Mouse (Mus musculus): ENCODE measurements around the gene Ccdc36.

The Ccdc36 gene

GRCm38 (mm10) chr9:108428384-108428783 lies at the start of gene Ccdc36:
TSS of gene Ccdc36 (minus strand) at chr9:108428484.
- ATAC-seq (ENCODE audit: insufficient number of reproducible peaks, low FRiP score, low TSS enrichment) = no peak

GRCm38 (mm10) chr9:108474528-108474927 lies 46.2 kb upstream of the Ccdc36 start:
- no peak for ATAC-seq (ENCODE audit: insufficient number of reproducible peaks, low FRiP score, low TSS enrichment)

GRCm38 (mm10) chr9:108469845-108470244 lies 41.6 kb upstream of the Ccdc36 start:
- ATAC-seq (ENCODE audit: insufficient number of reproducible peaks, low FRiP score, low TSS enrichment) = no peak

GRCm38 (mm10) chr9:108469430-108469829 lies 41.1 kb upstream of the Ccdc36 start:
- ATAC-seq (ENCODE audit: insufficient number of reproducible peaks, low FRiP score, low TSS enrichment) = no peak

GRCm38 (mm10) chr9:108466219-108466618 lies 37.9 kb upstream of the Ccdc36 start:
- no peak for ATAC-seq (ENCODE audit: insufficient number of reproducible peaks, low FRiP score, low TSS enrichment)

GRCm38 (mm10) chr9:108463713-108464112 lies 35.4 kb upstream of the Ccdc36 start:
- ATAC-seq (ENCODE audit: insufficient number of reproducible peaks, low FRiP score, low TSS enrichment) = no peak

- ATAC-seq (ENCODE audit: insufficient number of reproducible peaks, low FRiP score, low TSS enrichment) = no peak
These were observed 33.9 kb upstream of the Ccdc36 start for GRCm38 (mm10) chr9:108462192-108462591.

- ATAC-seq (ENCODE audit: insufficient number of reproducible peaks, low FRiP score, low TSS enrichment) = no peak
These were observed 33.4 kb upstream of the Ccdc36 start for GRCm38 (mm10) chr9:108461675-108462074.

GRCm38 (mm10) chr9:108461181-108461631 lies 32.9 kb upstream of the Ccdc36 start, which contains the start of gene Klhdc8b:
TSS of gene Klhdc8b (minus strand) at chr9:108461581.
- no peak for ATAC-seq (ENCODE audit: insufficient number of reproducible peaks, low FRiP score, low TSS enrichment)

GRCm38 (mm10) chr9:108460319-108461178 lies 32.3 kb upstream of the Ccdc36 start, which contains the start of gene Ccdc71:
TSS of gene Ccdc71 (plus strand) at chr9:108460527.
- ATAC-seq (ENCODE audit: insufficient number of reproducible peaks, low FRiP score, low TSS enrichment) = peak; percentile 59; the same call in 1 of the 2 replicates

- no peak for ATAC-seq (ENCODE audit: insufficient number of reproducible peaks, low FRiP score, low TSS enrichment)
These were observed 31.6 kb upstream of the Ccdc36 start for GRCm38 (mm10) chr9:108459939-108460318.

GRCm38 (mm10) chr9:108456953-108457352 lies 28.7 kb upstream of the Ccdc36 start:
- ATAC-seq (ENCODE audit: insufficient number of reproducible peaks, low FRiP score, low TSS enrichment) = no peak

GRCm38 (mm10) chr9:108455747-108456571 lies 27.7 kb upstream of the Ccdc36 start:
- ATAC-seq (ENCODE audit: insufficient number of reproducible peaks, low FRiP score, low TSS enrichment) = no peak

GRCm38 (mm10) chr9:108454429-108454828 lies 26.1 kb upstream of the Ccdc36 start:
- ATAC-seq (ENCODE audit: insufficient number of reproducible peaks, low FRiP score, low TSS enrichment) = no peak

- no peak for ATAC-seq (ENCODE audit: insufficient number of reproducible peaks, low FRiP score, low TSS enrichment)
These were observed 25.2 kb upstream of the Ccdc36 start for GRCm38 (mm10) chr9:108453458-108453857.

GRCm38 (mm10) chr9:108452911-108453310 lies 24.6 kb upstream of the Ccdc36 start:
- 0 out of 2 replicates have a peak, but pooled peaks have one; percentile 14 for ATAC-seq (ENCODE audit: insufficient number of reproducible peaks, low FRiP score, low TSS enrichment)

GRCm38 (mm10) chr9:108452291-108452906 lies 24.1 kb upstream of the Ccdc36 start:
- peak; percentile 82 for ATAC-seq (ENCODE audit: insufficient number of reproducible peaks, low FRiP score, low TSS enrichment)

- no peak for ATAC-seq (ENCODE audit: insufficient number of reproducible peaks, low FRiP score, low TSS enrichment)
These were observed 23.4 kb upstream of the Ccdc36 start for GRCm38 (mm10) chr9:108451519-108452160.

- no peak for ATAC-seq (ENCODE audit: insufficient number of reproducible peaks, low FRiP score, low TSS enrichment)
These were observed 22.8 kb upstream of the Ccdc36 start for GRCm38 (mm10) chr9:108451170-108451493.

All from cerebellum, adult (tissue).